Mouse (Mus musculus) kidney, adult 2 months (tissue): ENCODE measurements at regions not wholly inside any gene's neighbourhood (a gene's known extent, or its start where the extent isn't known, plus 50 kb on each side); places are given as distances from the start of the nearest gene placed in this dataset.

Source experiments
- DNase-seq: peaks from one replicate; pipeline ENCODE4 v3.0.0; 2021
- H3K27ac ChIP-seq: fragments of 200-500 bp; 2 replicates; pipeline ENCODE4 v1.5.1; 2012; ENCODE audit warnings: low read depth, low read length, control low read depth, inconsistent platforms; ENCODE audit not compliant: insufficient read depth
- H3K27me3 ChIP-seq: fragments of 200-500 bp; replicated peaks from 2 replicates; pipeline ENCODE4 v1.6.1; 2012; ENCODE audit warnings: mild to moderate bottlenecking, moderate library complexity, low read length, inconsistent platforms; ENCODE audit not compliant: control insufficient read depth, insufficient read depth
- H3K36me3 ChIP-seq: fragments of 200-500 bp; 2 replicates; pipeline ENCODE4 v1.6.1; 2012; ENCODE audit warnings: mild to moderate bottlenecking, moderate library complexity, low read length, inconsistent platforms; ENCODE audit not compliant: control insufficient read depth, insufficient read depth
- H3K4me1 ChIP-seq: fragments of 200-500 bp; 2 replicates; pipeline ENCODE4 v1.6.1; 2011; ENCODE audit warnings: low read length; ENCODE audit not compliant: control insufficient read depth, insufficient read depth
- H3K4me3 ChIP-seq: fragments of 200-500 bp; 2 replicates; pipeline ENCODE4 v1.5.1; 2011; ENCODE audit warnings: mild to moderate bottlenecking, low read depth, low read length, control low read depth; ENCODE audit not compliant: insufficient read depth
- CTCF ChIP-seq: fragments of 200-500 bp; conservative IDR thresholded peaks from 2 replicates; pipeline ENCODE4 v1.5.1; 2011; ENCODE audit warnings: low read depth, mild to moderate bottlenecking, control low read depth, low read length, moderate library complexity, mixed read lengths; ENCODE audit not compliant: insufficient read depth, insufficient read length
- POLR2A ChIP-seq: fragments of 200-500 bp; IDR thresholded peaks from one replicate; pipeline ENCODE4 v1.6.1; 2011; ENCODE audit warnings: low read depth, low read length, control low read depth
- WGBS: fragments of 180-500 bp; shearing (Covaris S2); methylation state at CpG from one replicate; pipeline ENCODE4 v1.1.7; 2018; 5-methylcytosine and 5-hydroxymethylcytosine counted together

DNA sequence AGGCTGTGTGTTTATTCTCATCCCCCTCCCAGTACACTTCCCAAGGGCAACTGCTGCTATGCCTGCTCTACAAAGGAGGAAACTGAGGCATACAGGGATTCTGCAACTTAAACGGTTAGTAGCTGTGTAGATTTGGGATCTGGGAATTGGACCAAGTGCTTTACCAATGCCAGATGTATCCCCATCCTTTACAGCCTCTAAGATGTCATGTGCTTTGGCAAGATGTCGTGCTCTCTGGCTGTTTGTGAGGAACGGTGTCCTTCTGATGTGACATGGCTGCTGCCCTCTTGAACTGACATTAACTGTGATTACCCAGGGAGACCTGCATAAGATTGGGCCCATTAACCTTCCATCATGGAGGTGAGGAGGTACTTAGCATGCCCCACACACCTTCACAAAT, 187.1 kb downstream of the Shq1 start:
- no peaks in the 10 kb centered on the region for H3K4me1 ChIP-seq
- TF ChIP-seq CTCF (no peak), POLR2A (no peak)
- no peak overlapping the region for H3K27ac ChIP-seq
- 73% methylated on average over 3 of the region's 3 CpGs for WGBS
- H3K27me3 ChIP-seq, result no peaks in the 10 kb centered on the region
- DNase-seq, result no peak
- H3K4me3 ChIP-seq, result no peak overlapping the region
- H3K36me3 ChIP-seq, result no peaks in the 10 kb centered on the region

DNA sequence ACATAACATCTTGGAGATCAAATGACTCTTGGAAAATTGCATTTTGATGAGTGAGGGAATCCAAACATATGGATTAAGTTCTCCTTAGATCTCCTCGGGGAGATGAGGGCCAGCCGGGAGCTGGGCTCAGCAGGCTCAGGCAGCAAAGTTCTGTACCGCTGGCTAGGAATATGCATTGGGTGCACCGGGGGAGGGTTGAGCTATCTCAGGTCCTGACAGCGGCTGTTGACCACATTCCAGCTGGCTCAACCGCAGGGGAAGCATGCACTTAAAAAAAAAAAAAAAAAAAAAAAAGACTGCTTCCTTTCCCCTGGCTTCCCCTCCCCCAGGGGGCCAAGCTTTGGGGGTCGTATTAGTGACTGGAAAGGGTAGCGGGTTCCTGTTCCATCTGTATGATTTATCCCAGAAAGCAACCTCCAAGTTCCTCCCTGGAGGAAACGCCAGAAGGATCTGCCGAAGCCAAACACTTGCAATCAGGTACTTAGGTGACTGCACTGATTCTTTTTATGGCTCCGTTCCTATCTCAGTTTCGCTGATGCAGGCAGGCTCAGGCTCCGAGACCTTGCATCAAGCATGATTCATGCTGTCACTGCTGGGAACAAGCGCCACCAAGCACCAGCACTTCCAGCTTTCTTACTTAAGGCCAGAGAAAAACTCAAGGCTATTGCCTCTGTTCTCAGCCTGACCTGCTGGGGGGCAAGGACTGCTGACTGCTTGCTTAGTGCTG, 187.7 kb downstream of the Shq1 start:
- TF ChIP-seq POLR2A, result no peak
- no peak for TF ChIP-seq CTCF
- WGBS, result 7% methylated on average over 14 of the region's 14 CpGs
- no peaks in the 10 kb centered on the region for H3K4me1 ChIP-seq
- H3K4me3 ChIP-seq, result no peak overlapping the region
- H3K27me3 ChIP-seq, result no peaks in the 10 kb centered on the region
- H3K36me3 ChIP-seq, result no peaks in the 10 kb centered on the region
- DNase-seq, result peak; percentile 9
- H3K27ac ChIP-seq, result no peak overlapping the region

DNA sequence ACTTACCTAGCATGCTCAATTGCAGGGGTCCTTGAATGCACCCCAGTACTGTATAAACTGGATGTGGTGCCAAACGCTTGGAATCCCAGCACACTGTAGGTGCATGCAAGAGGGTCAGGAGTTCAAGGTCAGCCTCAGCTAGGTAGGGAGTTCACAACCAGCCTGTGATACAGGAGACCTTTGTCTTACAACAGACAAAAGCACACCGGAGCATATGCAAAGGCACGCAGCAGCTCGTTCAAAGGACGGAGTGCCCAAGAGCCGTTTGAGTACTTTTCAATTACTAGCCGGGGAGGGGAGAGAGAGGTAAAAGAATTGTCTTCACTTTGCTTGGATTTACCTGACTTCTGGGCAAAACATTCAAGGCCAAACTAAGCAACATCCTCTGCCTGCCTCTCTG, 188.4 kb downstream of the Shq1 start:
- WGBS, result 56% methylated on average over 7 of the region's 7 CpGs
- DNase-seq, result no peak
- no peak overlapping the region for H3K4me3 ChIP-seq
- H3K27me3 ChIP-seq, result no peaks in the 10 kb centered on the region
- H3K36me3 ChIP-seq, result no peaks in the 10 kb centered on the region
- TF ChIP-seq POLR2A (no peak), CTCF (no peak)
- H3K27ac ChIP-seq, result no peak overlapping the region
- no peaks in the 10 kb centered on the region for H3K4me1 ChIP-seq

DNA sequence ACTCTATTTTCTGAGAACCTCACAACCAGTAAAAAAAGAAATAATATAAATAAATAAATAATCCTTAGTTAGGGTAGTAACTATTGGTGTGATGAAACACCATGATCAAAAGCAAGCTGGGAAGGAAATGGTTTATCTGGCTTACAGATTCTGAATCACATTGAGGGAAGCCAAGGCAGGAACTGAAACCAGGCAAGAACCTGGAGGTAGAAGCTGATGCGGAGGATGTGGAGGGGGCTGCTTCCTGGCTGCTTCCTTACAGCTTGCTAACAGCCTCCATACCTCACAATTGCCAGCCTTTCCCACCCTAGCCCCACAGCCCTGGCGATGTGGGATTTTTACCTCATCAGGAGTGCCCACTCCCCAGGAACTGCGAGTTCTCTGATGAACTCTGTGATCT, 190.4 kb downstream of the Shq1 start:
- Histone ChIP-seq H3K36me3 (no peaks in the 10 kb centered on the region), H3K4me3 (no peak overlapping the region), H3K27me3 (no peaks in the 10 kb centered on the region), H3K4me1 (no peaks in the 10 kb centered on the region), H3K27ac (no peak overlapping the region)
- whole genome bisulfite sequencing, result 85% methylated on average over 3 of the region's 3 CpGs
- no peak for DNase-seq
- no peak for TF ChIP-seq POLR2A
- TF ChIP-seq CTCF, result no peak

DNA sequence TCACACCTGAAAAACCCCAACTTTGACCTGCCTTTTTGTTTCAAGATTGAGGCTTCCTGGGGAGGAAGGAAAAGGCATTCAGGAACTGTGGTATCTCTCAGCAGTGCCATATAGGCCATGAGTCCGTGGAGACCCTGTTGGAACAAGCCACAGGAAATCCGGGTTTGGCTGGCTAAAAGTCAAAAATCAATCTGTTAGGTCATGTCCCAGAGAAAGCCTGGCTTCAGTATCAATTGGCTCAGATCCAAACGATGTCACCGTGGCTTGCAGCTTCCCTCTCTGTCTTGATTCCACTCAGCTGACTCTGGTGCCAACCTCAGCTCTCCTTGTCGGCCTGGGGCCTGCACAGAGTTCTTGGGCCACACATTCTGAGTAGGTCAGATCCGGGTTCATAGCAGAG, 191.1 kb downstream of the Shq1 start:
- Histone ChIP-seq H3K27ac (no peak overlapping the region), H3K36me3 (no peaks in the 10 kb centered on the region), H3K4me3 (no peak overlapping the region), H3K4me1 (no peaks in the 10 kb centered on the region), H3K27me3 (no peaks in the 10 kb centered on the region)
- peak; percentile 71 for DNase-seq
- TF ChIP-seq CTCF (no peak), POLR2A (no peak)
- WGBS, result 53% methylated on average over 6 of the region's 6 CpGs

DNA sequence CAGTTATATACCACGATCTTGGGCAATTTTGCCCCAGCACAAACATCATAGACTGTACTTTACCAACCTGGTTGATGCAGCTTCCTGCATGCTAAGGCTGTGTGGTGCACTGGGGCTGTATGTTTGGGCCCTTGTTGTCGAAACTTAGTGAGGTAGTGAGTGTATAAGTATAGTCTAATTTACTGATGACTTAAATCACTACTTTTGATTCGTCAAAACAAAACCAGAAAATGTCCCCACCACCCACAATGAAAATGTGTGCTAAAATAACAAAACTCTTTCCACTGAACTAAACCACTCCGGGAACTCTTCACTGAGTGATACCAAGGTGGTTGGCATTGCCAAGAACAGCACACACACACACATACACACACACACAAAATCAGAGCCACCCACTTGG, 191.5 kb downstream of the Shq1 start:
- TF ChIP-seq CTCF (no peak), POLR2A (no peak)
- WGBS, result 80% methylated on average over 4 of the region's 4 CpGs

DNA sequence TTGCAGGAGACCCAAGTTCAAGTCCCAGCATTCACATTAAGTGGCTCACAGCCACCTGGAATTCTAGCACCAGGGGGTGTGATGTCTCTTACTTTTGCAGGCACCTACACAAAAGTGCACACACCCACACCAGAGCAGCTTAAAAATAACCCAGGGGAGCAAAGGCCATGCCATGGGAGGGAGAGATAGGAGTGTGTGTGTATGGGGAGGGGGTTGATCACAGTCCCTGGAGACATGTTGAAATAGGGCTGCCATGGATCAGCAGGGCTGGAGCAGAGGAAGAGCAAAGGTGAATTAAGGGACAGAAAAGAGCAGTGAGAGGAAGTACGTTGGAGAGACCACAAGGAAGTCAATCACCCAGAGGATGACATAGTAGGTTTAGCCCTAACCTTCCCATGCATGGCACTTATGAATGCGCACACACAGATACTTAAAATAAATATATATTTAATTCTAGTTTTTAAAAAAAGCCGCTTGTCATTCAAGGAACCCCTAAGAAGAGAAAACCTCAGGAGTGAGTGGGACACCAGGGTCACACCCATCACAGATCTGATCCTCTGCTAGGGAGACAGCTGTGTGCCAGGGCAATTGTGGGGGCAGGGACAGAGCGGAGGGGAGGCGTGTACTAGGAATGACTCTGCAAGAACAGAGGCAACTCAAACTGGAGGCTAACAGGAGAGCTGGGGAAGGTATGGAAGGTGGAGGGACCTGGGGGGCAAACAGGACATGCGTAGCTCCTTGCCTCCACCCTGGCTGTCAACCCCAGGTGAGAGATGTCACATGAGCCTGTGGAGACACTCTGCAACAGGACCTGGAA, 189.5 kb upstream of the Rybp start:
- Histone ChIP-seq H3K4me3 (no peak overlapping the region), H3K4me1 (no peaks in the 10 kb centered on the region), H3K27ac (no peak overlapping the region), H3K36me3 (no peaks in the 10 kb centered on the region), H3K27me3 (no peaks in the 10 kb centered on the region)
- no peak for DNase-seq
- TF ChIP-seq POLR2A (no peak), CTCF (no peak)
- WGBS, result 86% methylated on average over 6 of the region's 6 CpGs

More for the DNA sequence above, 191.5 kb downstream of the Shq1 start:
- Histone ChIP-seq H3K4me3 (no peak overlapping the region), H3K27ac (no peak overlapping the region), H3K4me1 (no peaks in the 10 kb centered on the region), H3K36me3 (no peaks in the 10 kb centered on the region), H3K27me3 (no peaks in the 10 kb centered on the region)
- no peak for DNase-seq
